Mouse (Mus musculus) forelimb bud, embryonic 11.5 days (tissue): ENCODE measurements at regions not wholly inside any gene's neighbourhood (a gene's known extent, or its start where the extent isn't known, plus 50 kb on each side); places are given as distances from the start of the nearest gene placed in this dataset.

Experiments used
- DNase-seq: peaks from one replicate; pipeline ENCODE4 v3.0.0-alpha.2; 2012; ENCODE audit warnings: low read depth, low spot score

- no peak for DNase-seq
Measured at GRCm38 (mm10) chr8:89914076-89914475, 434.1 kb downstream of the Tox3 start.

- DNase-seq: no peak
Measured at GRCm38 (mm10) chr8:89906200-89906599, 441.9 kb downstream of the Tox3 start.

GRCm38 (mm10) chr8:89905588-89905987, 442.6 kb downstream of the Tox3 start:
- DNase-seq: no peak

DNA sequence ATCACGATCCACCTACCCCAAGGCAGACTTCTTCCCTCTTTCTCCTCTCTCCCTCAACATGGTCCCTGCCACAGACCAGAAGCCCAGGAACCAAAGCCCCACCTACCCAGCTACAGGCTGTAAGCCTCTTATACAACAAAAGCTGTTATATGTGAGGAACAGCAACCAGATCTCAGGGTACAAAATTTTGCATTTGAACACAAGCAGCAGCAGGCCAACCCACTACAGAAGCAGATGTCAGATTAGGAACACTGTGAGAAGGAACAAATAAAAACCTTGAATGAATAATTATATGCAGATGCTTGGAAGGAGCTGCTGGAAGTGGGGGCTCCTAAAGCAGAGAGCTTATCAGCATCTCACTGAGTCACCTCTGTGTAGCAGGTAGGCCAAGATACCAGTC, 444.8 kb downstream of the Tox3 start:
- DNase-seq: no peak

DNA sequence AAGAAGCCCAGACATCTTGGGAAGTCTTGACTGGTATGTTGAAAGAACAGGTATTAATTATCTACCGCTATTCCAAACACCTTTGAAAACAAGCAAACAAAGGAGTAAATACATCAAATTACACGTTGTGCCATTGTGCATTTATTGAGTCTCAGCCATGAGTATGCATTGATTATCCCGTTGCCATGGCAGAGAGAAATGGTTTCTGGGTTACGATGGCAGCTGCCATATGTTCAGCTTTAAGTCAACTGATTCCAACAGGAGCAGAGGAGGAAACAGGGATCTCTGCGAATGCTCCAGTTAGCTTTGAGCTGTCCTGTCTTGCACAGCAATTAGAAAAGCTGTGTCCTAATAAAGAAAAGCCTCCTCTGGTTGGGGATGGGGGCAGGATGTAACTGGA, 475.4 kb downstream of the Tox3 start:
- DNase-seq: no peak

GRCm38 (mm10) chr8:89871966-89872365, 476.2 kb downstream of the Tox3 start:
- no peak for DNase-seq

DNA sequence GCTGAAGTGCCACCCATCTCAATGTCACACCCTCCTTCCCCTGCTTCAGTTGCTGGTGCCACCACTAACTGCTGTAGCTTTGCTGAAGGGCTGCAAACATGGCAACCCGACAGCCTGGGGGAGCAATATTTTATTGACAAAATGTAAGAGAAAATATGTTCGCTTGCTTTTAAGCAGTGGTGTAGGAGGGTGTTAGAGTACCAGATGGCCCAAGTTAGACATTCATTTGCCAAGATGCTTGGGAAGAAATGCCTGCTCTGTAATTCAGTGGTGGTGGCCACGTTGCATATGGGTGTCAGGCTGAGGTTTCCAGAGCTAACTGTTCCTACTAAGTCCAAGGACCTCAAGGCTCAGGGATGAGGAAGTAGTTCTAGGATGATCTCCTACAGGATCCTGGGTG, 488.3 kb downstream of the Tox3 start:
- no peak for DNase-seq

GRCm38 (mm10) chr8:89858706-89859385, 489.3 kb downstream of the Tox3 start:
- no peak for DNase-seq

DNA sequence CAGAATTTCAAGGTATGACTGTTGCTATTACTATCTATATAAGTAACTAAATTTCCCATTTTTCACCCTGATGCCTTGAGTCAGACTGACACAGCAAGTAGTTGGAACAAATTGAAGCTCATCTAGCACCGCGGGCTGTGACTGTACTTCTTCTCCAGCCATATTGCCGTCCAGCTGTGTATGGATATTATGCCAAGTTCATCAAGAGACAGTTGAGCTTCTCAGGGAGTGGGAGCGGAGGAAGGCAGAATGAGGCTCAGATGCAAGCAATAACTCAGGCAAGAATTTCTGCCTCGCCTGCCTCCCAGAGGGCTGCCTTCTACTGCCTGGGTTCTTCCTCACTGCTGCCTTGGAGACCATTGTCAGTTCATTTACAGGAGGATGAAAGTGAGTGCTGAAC, 492.6 kb downstream of the Tox3 start:
- no peak for DNase-seq

- DNase-seq: peak; percentile 59
Measured at GRCm38 (mm10) chr8:89850209-89850796, 497.8 kb downstream of the Tox3 start.

DNA sequence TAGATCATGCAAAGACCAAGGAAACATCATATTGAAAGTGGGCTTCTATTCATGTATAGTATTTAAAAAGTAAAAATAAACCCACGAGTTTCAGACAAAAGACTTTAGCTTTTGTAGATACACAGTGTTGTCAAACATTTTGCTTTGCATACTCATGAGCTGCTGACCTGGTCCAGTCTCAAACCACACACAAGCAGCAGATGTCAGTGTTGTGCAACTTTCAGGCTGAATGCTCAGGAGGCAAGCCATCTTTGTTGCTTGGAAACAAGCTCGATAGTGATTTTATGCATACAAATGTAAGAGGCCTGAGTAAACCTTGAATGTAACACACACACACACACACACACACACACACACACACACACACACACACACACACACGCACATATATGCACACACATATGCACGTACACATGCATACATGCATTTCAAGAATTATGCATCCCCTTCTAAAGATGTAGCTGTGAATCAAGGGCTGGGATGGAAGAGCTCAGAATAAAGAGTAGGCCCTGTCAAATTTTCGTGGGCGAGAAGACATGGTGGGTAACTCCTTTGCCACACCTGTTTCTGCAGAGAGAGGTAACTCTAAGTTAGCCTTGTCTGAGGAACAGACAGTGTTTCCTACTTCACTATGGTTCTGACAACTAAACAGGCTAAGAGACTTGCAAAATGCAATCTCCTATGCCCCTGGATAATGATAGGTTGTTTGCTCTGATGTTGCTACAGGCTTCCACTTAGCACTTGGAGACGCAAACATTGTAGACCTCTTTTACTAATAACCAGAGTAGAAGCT, 498.5 kb downstream of the Tox3 start:
- peak; percentile 35 for DNase-seq

DNA sequence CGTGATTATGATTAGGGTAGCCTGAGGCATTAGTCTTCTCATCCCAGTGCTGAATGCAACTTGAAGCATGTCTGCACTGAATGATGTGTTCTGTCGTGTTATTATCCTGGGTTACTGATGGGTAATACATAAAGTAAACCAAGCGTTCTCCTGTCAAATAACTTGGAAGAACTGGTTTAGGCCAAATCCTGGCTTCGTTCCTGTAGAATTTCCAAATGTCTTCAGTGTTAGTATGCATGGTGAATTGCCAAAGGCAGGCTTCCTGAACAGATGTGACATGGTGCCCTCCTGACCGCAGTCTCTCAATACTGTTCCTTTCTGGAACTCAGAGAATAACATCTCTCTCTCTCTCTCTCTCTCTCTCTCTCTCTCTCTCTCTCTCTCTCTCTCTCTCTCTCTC, 509.6 kb downstream of the Tox3 start:
- no peak for DNase-seq

GRCm38 (mm10) chr8:89833715-89834114, 514.4 kb downstream of the Tox3 start:
- DNase-seq: no peak

GRCm38 (mm10) chr8:89824586-89824985, 523.6 kb downstream of the Tox3 start:
- no peak for DNase-seq

DNA sequence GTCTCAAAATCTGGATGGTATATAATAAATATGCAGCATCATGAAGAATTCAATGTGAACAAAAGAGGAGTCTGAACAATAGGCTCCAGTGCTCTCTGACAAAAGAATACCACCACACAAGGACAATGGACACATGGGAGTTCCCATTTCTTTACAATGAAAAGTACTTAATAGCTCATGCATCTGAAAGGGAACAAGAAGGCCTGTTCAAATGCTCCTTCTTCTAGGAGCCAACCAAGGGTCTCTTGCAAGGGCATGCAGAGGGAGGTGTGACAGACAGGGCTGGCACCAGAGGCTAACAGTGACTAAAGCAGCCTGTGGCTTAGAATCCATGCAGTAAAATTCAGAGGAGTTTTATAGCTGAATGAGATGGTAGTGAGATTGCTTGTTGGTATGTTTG, 524.5 kb downstream of the Tox3 start:
- no peak for DNase-seq

DNA sequence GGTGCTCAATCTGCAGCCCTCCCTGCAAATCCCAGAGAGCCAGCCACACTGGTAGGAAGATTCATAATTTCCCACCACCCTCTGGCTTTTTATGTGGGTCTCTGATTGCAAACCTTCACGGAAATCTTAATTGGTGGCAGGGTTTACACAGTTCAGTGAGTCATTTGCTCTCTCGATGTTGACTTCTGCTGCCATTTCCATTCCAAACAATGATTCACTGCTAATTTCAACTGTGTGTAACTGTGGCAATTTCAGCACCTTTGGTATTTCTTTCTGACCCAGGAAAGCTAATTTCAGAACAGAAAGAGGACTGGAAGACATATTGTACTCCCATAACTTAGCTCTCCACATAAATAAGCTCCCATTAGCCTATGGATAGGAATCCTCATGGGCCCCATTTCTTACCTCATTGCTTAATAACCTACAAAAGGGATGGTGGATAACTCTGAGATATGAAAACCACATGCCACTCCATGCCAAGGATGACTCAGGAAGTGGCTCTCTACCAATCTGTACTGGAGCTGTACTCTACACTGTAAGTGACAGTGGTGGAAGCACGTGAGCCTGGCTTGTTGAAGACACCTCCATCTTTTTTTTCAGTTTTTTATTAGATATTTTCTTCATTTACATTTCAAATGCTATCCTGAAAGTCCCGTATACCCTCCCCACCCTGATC, 536.0 kb downstream of the Tox3 start:
- no peak for DNase-seq

GRCm38 (mm10) chr8:89788296-89788695, 559.8 kb downstream of the Tox3 start:
- no peak for DNase-seq

DNA sequence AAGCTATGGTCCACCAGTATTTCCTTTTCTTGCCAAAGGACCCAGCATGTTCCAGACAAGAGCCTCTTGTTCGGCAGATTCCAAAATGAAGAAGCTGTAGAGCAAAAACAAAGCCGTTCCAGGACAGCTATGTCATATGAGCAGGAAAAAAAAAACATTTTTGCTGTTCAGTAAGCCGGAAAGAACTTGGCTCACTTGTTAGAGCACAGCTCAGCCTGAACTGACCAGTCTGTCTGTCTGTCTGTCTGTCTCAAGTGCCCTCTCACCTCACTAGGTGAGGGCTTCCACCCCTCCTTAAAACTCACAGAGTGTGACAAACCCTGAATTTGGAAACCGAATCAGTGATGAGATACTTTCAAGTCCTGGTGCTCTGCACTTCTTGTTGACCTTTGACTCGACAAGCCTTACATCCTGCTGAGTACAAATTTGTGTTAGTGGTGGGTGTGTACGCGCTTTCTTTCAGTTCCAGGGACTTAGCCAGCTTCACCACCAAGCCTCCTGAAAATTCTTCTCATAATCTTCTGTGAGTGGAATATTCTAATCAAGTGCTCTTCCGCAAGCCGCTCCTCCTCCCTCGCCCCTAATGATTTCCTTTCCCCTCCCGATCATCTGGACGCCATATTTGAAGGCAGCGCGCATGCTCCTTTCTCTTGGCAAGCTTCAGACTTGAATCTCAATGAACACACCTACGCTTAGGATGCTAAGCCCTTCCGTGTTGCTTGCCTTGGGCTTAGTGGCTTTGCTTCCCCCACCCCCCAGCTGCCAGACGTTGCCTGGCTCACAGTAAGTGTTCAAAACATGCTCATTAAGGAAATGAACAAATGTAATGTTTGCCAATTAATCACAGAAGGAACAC, 560.9 kb downstream of the Tox3 start:
- DNase-seq: no peak

- peak; percentile 87 for DNase-seq
Measured at GRCm38 (mm10) chr8:89785011-89785410, 563.1 kb downstream of the Tox3 start.

DNA sequence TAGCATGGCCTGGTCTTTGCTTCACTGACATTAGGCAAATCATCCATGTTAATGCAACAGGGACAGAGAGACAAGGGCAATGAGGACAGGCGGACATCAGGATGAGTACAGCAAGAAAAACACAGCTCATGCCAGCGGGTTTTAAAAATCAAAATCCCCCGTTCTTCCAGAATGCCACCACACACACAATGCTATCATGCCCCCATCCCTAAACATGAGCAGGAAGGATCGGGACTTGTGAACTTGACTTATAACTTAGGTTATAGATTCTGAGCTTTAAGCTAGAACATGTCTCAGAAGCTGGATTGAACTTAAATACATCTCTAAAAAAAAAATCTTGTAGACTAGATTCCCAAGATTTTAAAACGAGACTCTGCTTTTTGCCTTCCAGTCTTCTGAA, 564.8 kb downstream of the Tox3 start:
- no peak for DNase-seq

- no peak for DNase-seq
Measured at GRCm38 (mm10) chr8:89766387-89766786, 581.8 kb downstream of the Tox3 start.
